Mouse (Mus musculus): ENCODE results near the gene Sox6. TPM values are rescaled to one million over a fixed set of nuclear protein-coding genes. Genes with fewer than 3 reads are reported as not detected.

The Sox6 gene
- polyA plus RNA-seq, 1 experiment from 2014 or later = 51.7 TPM

GRCm38 (mm10) chr7:115910313-115910712, 128.3 kb downstream of the Sox6 start:
- H3K9ac ChIP-seq = no peak overlapping the region
- WGBS = 94% methylated on average over 1 of the region's 1 CpGs
- no peaks in the 10 kb centered on the region for H3K27me3 ChIP-seq (replicated peaks)
- no peak overlapping the region for H3K4me2 ChIP-seq
- H3K4me1 ChIP-seq = 0 out of 2 replicates have a peak, but pooled peaks cover under 1% of the 10 kb centered on the region
- H3K4me3 ChIP-seq = no peak overlapping the region
- ATAC-seq (replicated peaks) = no peak
- no peaks in the 10 kb centered on the region for H3K36me3 ChIP-seq (replicated peaks)
- no peaks in the 10 kb centered on the region for H3K9me3 ChIP-seq
- no peak overlapping the region for H3K27ac ChIP-seq

GRCm38 (mm10) chr7:115904798-115905207, 133.8 kb downstream of the Sox6 start:
- ATAC-seq (replicated peaks) = peak; percentile 39; the same call in 1 of the 2 replicates
- Histone ChIP-seq H3K27me3 (replicated peaks) (no peaks in the 10 kb centered on the region), H3K4me1 (peaks cover 20% of the 10 kb centered on the region), H3K9me3 (no peaks in the 10 kb centered on the region), H3K4me3 (no peak overlapping the region), H3K4me2 (0 out of 2 replicates have a peak overlapping the region, but pooled peaks have one; percentile 4), H3K36me3 (replicated peaks) (no peaks in the 10 kb centered on the region), H3K27ac (no peak overlapping the region), H3K9ac (no peak overlapping the region)
- WGBS = 36% methylated on average over 9 of the region's 9 CpGs

- Histone ChIP-seq H3K4me3 (no peak overlapping the region), H3K36me3 (replicated peaks) (no peaks in the 10 kb centered on the region), H3K9ac (no peak overlapping the region), H3K4me2 (0 out of 2 replicates have a peak overlapping the region, but pooled peaks have one; percentile 4), H3K9me3 (no peaks in the 10 kb centered on the region), H3K4me1 (peaks cover 20% of the 10 kb centered on the region), H3K27me3 (replicated peaks) (no peaks in the 10 kb centered on the region), H3K27ac (no peak overlapping the region)
- peak; percentile 48; the same call in 1 of the 2 replicates for ATAC-seq (replicated peaks)
- WGBS = 33% methylated on average over 5 of the region's 5 CpGs
These were observed 134.4 kb downstream of the Sox6 start for GRCm38 (mm10) chr7:115903931-115904797.

- 16% methylated on average over 1 of the region's 1 CpGs for WGBS
- no peaks in the 10 kb centered on the region for H3K9me3 ChIP-seq
- H3K27ac ChIP-seq = no peak overlapping the region
- no peak overlapping the region for H3K9ac ChIP-seq
- no peak overlapping the region for H3K4me2 ChIP-seq
- peaks cover 20% of the 10 kb centered on the region for H3K4me1 ChIP-seq
- no peak overlapping the region for H3K4me3 ChIP-seq
- ATAC-seq (replicated peaks) = no peak
- no peaks in the 10 kb centered on the region for H3K36me3 ChIP-seq (replicated peaks)
- no peaks in the 10 kb centered on the region for H3K27me3 ChIP-seq (replicated peaks)
These were observed 135.2 kb downstream of the Sox6 start for GRCm38 (mm10) chr7:115903368-115903767.

- ATAC-seq (replicated peaks) = no peak
- WGBS = 88% methylated on average over 6 of the region's 6 CpGs
- no peaks in the 10 kb centered on the region for H3K27me3 ChIP-seq (replicated peaks)
- no peak overlapping the region for H3K4me3 ChIP-seq
- no peaks in the 10 kb centered on the region for H3K4me1 ChIP-seq
- H3K9me3 ChIP-seq = no peaks in the 10 kb centered on the region
- H3K4me2 ChIP-seq = no peak overlapping the region
- no peak overlapping the region for H3K9ac ChIP-seq
- no peak overlapping the region for H3K27ac ChIP-seq
- no peaks in the 10 kb centered on the region for H3K36me3 ChIP-seq (replicated peaks)
These were observed 142.8 kb downstream of the Sox6 start for GRCm38 (mm10) chr7:115895831-115896230.

DNA sequence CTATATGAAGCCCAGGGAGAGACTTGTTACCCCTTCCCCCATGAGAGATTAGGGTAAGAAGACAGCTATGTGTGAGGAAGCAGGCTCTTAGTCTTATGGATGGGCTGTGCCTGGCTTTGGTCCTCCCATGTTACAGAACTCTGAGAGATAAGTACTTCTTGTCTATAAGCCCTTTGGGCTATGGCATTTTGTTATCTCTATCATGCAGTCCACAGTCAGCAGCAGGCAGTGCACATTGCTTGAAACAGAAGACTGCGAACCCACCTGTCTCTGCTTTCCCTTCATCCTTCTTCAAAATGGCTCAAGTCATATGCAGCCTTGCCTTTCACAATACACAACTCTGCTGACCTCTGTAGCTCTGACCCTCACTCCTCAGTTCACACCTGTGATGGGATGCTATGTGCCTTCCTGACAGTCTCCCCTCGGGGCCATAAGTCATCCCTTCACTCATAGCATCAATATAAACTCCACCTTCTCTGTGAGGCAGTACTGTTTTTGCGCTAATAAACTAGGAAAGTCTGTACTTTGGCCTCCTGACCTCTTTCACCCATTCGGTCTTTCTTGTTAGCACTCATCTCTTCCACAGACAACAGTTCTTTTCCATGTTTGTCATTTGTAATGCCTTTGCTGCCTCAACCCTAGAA, 143.4 kb downstream of the Sox6 start:
- no peaks in the 10 kb centered on the region for H3K9me3 ChIP-seq
- H3K4me1 ChIP-seq = no peaks in the 10 kb centered on the region
- H3K4me2 ChIP-seq = no peak overlapping the region
- H3K27me3 ChIP-seq (replicated peaks) = no peaks in the 10 kb centered on the region
- H3K9ac ChIP-seq = no peak overlapping the region
- H3K4me3 ChIP-seq = no peak overlapping the region
- H3K36me3 ChIP-seq (replicated peaks) = no peaks in the 10 kb centered on the region
- ATAC-seq (replicated peaks) = no peak
- WGBS = 93% methylated on average over 4 of the region's 4 CpGs
- no peak overlapping the region for H3K27ac ChIP-seq

DNA sequence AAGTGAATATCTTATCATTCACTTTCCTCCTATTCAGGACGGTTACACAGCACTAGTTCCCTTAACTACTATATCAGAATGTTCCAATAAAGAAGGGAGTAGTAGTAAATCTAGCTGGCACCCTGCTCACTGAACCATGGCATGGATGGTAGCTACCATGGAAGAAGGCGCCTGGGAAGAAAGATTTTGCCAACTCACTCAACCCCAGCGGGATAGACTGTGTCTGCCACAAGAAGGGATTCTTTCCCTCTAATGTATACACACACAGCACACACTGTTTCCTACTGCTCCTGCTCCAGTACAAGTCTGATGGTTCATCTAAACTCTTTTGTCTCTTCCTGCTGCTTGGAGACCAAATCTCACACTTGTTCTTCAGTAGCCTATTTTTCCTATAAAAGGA, 147.1 kb downstream of the Sox6 start:
- 90% methylated on average over 3 of the region's 3 CpGs for WGBS

GRCm38 (mm10) chr7:115889926-115890325, 148.7 kb downstream of the Sox6 start:
- no peak for ATAC-seq (replicated peaks)
- Histone ChIP-seq H3K4me3 (no peak overlapping the region), H3K9me3 (no peaks in the 10 kb centered on the region), H3K4me2 (no peak overlapping the region), H3K27ac (no peak overlapping the region), H3K27me3 (replicated peaks) (no peaks in the 10 kb centered on the region), H3K36me3 (replicated peaks) (no peaks in the 10 kb centered on the region), H3K9ac (no peak overlapping the region), H3K4me1 (no peaks in the 10 kb centered on the region)
- 77% methylated on average over 7 of the region's 7 CpGs for WGBS

More for the DNA sequence above, 147.1 kb downstream of the Sox6 start:
- Histone ChIP-seq H3K27me3 (replicated peaks) (no peaks in the 10 kb centered on the region), H3K4me1 (no peaks in the 10 kb centered on the region), H3K4me3 (no peak overlapping the region), H3K9me3 (no peaks in the 10 kb centered on the region), H3K9ac (no peak overlapping the region), H3K36me3 (replicated peaks) (no peaks in the 10 kb centered on the region), H3K27ac (no peak overlapping the region), H3K4me2 (no peak overlapping the region)
- no peak for ATAC-seq (replicated peaks)

DNA sequence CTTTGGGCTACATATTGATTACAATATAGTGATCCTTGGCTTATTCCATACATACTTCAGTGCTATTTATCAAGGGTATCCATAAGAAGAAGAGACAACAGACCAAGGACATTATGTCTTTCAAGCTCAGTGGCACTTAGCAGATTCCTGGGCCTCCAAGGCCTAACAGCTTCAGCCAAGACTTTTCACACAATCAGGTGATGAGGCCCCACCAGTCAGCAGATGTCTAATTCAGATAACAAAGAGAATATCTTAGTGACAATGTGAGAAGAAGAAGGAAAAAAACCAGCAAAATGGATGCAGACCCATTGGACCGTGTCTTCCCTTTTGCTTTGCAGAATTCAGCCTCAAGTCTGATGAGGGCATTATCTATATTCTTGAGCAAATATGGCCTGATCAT, 150.0 kb downstream of the Sox6 start:
- H3K4me2 ChIP-seq = no peak overlapping the region
- H3K27me3 ChIP-seq (replicated peaks) = no peaks in the 10 kb centered on the region
- WGBS = 86% methylated on average over 1 of the region's 1 CpGs
- no peaks in the 10 kb centered on the region for H3K36me3 ChIP-seq (replicated peaks)
- no peak for ATAC-seq (replicated peaks)
- H3K4me1 ChIP-seq = no peaks in the 10 kb centered on the region
- no peak overlapping the region for H3K4me3 ChIP-seq
- H3K27ac ChIP-seq = no peak overlapping the region
- H3K9me3 ChIP-seq = no peaks in the 10 kb centered on the region
- no peak overlapping the region for H3K9ac ChIP-seq

- 88% methylated on average over 7 of the region's 7 CpGs for WGBS
- ATAC-seq (replicated peaks) = no peak
- H3K4me2 ChIP-seq = no peak overlapping the region
- H3K4me1 ChIP-seq = no peaks in the 10 kb centered on the region
- H3K9ac ChIP-seq = no peak overlapping the region
- no peaks in the 10 kb centered on the region for H3K9me3 ChIP-seq
- no peak overlapping the region for H3K27ac ChIP-seq
- no peaks in the 10 kb centered on the region for H3K36me3 ChIP-seq (replicated peaks)
- H3K4me3 ChIP-seq = no peak overlapping the region
- H3K27me3 ChIP-seq (replicated peaks) = no peaks in the 10 kb centered on the region
These were observed 150.5 kb downstream of the Sox6 start for GRCm38 (mm10) chr7:115888120-115888519.

- Histone ChIP-seq H3K9me3 (no peaks in the 10 kb centered on the region), H3K4me3 (no peak overlapping the region), H3K27ac (no peak overlapping the region), H3K4me1 (peaks cover 7% of the 10 kb centered on the region), H3K27me3 (replicated peaks) (no peaks in the 10 kb centered on the region), H3K36me3 (replicated peaks) (no peaks in the 10 kb centered on the region), H3K4me2 (no peak overlapping the region), H3K9ac (no peak overlapping the region)
- no peak for ATAC-seq (replicated peaks)
- 97% methylated on average over 2 of the region's 2 CpGs for WGBS
These were observed 165.7 kb downstream of the Sox6 start for GRCm38 (mm10) chr7:115872903-115873302.

GRCm38 (mm10) chr7:115868504-115868903, 170.1 kb downstream of the Sox6 start:
- Histone ChIP-seq H3K36me3 (replicated peaks) (no peaks in the 10 kb centered on the region), H3K27me3 (replicated peaks) (no peaks in the 10 kb centered on the region), H3K9ac (no peak overlapping the region), H3K9me3 (no peaks in the 10 kb centered on the region), H3K4me2 (no peak overlapping the region), H3K4me1 (peaks cover 30% of the 10 kb centered on the region), H3K4me3 (no peak overlapping the region), H3K27ac (no peak overlapping the region)
- ATAC-seq (replicated peaks) = no peak
- 73% methylated on average over 2 of the region's 2 CpGs for WGBS
